In genomic region chr2:153241250-153242014, GRCm38 (mm10) we compare ENCODE assay signal across 7 mouse cellular contexts. TPM values are rescaled to one million over a fixed set of nuclear protein-coding genes. Genes with fewer than 3 reads are reported as not detected.
DNase-seq lines count a peak whose midpoint lies in the region; ATAC-seq lines count a peak whose summit lies in the region.

Plagl2 (minus strand) TSS chr2:153241426.
Pofut1 (plus strand) TSS chr2:153241533.

- H3K27ac ChIP-seq in limb, embryonic 10.5 days: peak within 1 kb of the TSS; percentile 99
- H3K27ac ChIP-seq in midbrain, embryonic 13.5 days: peak within 1 kb of the TSS; percentile 89

- peaks cover 44% of the 10 kb centered on the region for H3K4me1 ChIP-seq in limb, embryonic 10.5 days
- peaks cover 60% of the 10 kb centered on the region for H3K4me1 ChIP-seq in midbrain, embryonic 13.5 days (replicated peaks)

- no peaks in the 10 kb centered on the region for H3K27me3 ChIP-seq in limb, embryonic 10.5 days (ENCODE audit: low read depth, poor library complexity, severe bottlenecking)
- H3K27me3 ChIP-seq in midbrain, embryonic 13.5 days: no peaks in the 10 kb centered on the region

- WGBS in limb, embryonic 10.5 days: under 1% methylated on average over 71 of the region's 72 CpGs
- WGBS in midbrain, embryonic 13.5 days: under 1% methylated on average over 55 of the region's 72 CpGs

- peak; percentile 86 for DNase-seq in adrenal gland, adult 8-10 months
- DNase-seq in embryo, embryonic 9.5 days (ENCODE audit: extremely low spot score): peak; percentile 89
- DNase-seq in kidney, adult 11 months: peak; percentile 89
- DNase-seq in limb, embryonic 10.5 days (ENCODE audit: low spot score): peak; percentile 93
- peak; percentile 89 for DNase-seq in spleen, adult 12 weeks (ENCODE audit: low spot score)

- H3K9me3 ChIP-seq in limb, embryonic 10.5 days (replicated peaks): no peaks in the 10 kb centered on the region
- H3K9me3 ChIP-seq in midbrain, embryonic 13.5 days: no peaks in the 10 kb centered on the region

- ATAC-seq in granulocyte monocyte progenitor cell, adult 5-6 weeks (replicated peaks; ENCODE audit: poor library complexity, severe bottlenecking): peak; percentile 66
- ATAC-seq in midbrain, embryonic 13.5 days: peak; percentile 97

- H3K9ac ChIP-seq in midbrain, embryonic 13.5 days (replicated peaks): peak within 1 kb of the TSS; percentile 99

- H3K4me3 ChIP-seq in limb, embryonic 10.5 days: peak within 1 kb of the TSS; percentile 99
- peak within 1 kb of the TSS; percentile 97 for H3K4me3 ChIP-seq in midbrain, embryonic 13.5 days (replicated peaks)

- H3K4me2 ChIP-seq in midbrain, embryonic 13.5 days (replicated peaks): peak within 1 kb of the TSS; percentile 94

- peaks cover 55% of the 10 kb centered on the region for H3K36me3 ChIP-seq in limb, embryonic 10.5 days
- H3K36me3 ChIP-seq in midbrain, embryonic 13.5 days: peaks cover 16% of the 10 kb centered on the region; the same call in 1 of the 2 replicates

RNA-seq across cellular contexts. Expression of gene Plagl2, which starts in this region (rescaled TPM):
- total RNA-seq in adrenal gland, adult 8-10 months (2022): 10 to 100 TPM in 2 of 4 experiments, 1 to 10 TPM in 2; 9.0 to 14.0 (median 11.6) TPM
- 45.0 and 46.6 TPM in 2 replicates for total RNA-seq in granulocyte monocyte progenitor cell, adult 5-6 weeks (2014; fragmentation: Nextera tagmentation)
- 5.4 and 7.2 TPM in 2 replicates for total RNA-seq in granulocyte monocyte progenitor cell, adult 5-6 weeks (2017)
- 24.6 and 27.3 TPM in 2 replicates for polyA plus RNA-seq in limb, embryonic 10.5 days (2016; fragmentation: Nextera tagmentation; extraction: Ambion mirVana)
- polyA plus RNA-seq in midbrain, embryonic 13.5 days (2015; fragmentation: Nextera tagmentation; extraction: Ambion mirVana): 10.1 and 10.8 TPM in 2 replicates

RNA-seq across cellular contexts. Expression of gene Pofut1, which starts in this region (rescaled TPM):
- 10 to 100 TPM; 74.6 to 88.0 (median 79.3) TPM for total RNA-seq in adrenal gland, adult 8-10 months (2022)
- 17.6 and 20.3 TPM in 2 replicates for total RNA-seq in granulocyte monocyte progenitor cell, adult 5-6 weeks (2014; fragmentation: Nextera tagmentation)
- total RNA-seq in granulocyte monocyte progenitor cell, adult 5-6 weeks (2017): 16.0 and 19.1 TPM in 2 replicates
- 5.9 and 6.1 TPM in 2 replicates for polyA plus RNA-seq in limb, embryonic 10.5 days (2016; fragmentation: Nextera tagmentation; extraction: Ambion mirVana)
- polyA plus RNA-seq in midbrain, embryonic 13.5 days (2015; fragmentation: Nextera tagmentation; extraction: Ambion mirVana): 5.4 and 5.7 TPM in 2 replicates

Comparison
In these comparisons a context has a peak if more than half of its experiments do, and no peak if none do; other contexts are left out.
1. Peak in every context shown above with its lines: DNase-seq, ATAC-seq, H3K4me3 ChIP-seq and H3K27ac ChIP-seq.